Mouse (Mus musculus): ENCODE results near the gene Ankle1. TPM values are rescaled to one million over a fixed set of nuclear protein-coding genes. Genes with fewer than 3 reads are reported as not detected.

Ankle1 gene
- polyA plus RNA-seq, 1 experiment from 2014 or later = 40.9 TPM

Other genes starting within 250 kb of the Ankle1 start
- 6.8 and 7.3 TPM in 2 replicates for gene Myo9b, start 133.3 kb upstream of the Ankle1 start, polyA plus RNA-seq (2015; fragmentation: Nextera tagmentation; extraction: Ambion mirVana)
- 57.4 and 61.4 TPM in 2 replicates for gene Haus8, start 133.1 kb upstream of the Ankle1 start, polyA plus RNA-seq (2015; fragmentation: Nextera tagmentation; extraction: Ambion mirVana)
- 52.1 and 55.8 TPM in 2 replicates for gene Use1, start 39.2 kb upstream of the Ankle1 start, polyA plus RNA-seq (2015; fragmentation: Nextera tagmentation; extraction: Ambion mirVana)
- gene Ocel1, start 34.7 kb upstream of the Ankle1 start, polyA plus RNA-seq (2015; fragmentation: Nextera tagmentation; extraction: Ambion mirVana) = 4.3 and 4.4 TPM in 2 replicates
- 18.8 and 19.2 TPM in 2 replicates for gene Nr2f6, start 24.1 kb upstream of the Ankle1 start, polyA plus RNA-seq (2015; fragmentation: Nextera tagmentation; extraction: Ambion mirVana)
- 2.6 and 2.8 TPM in 2 replicates for gene Ushbp1, start 10.2 kb upstream of the Ankle1 start, polyA plus RNA-seq (2015; fragmentation: Nextera tagmentation; extraction: Ambion mirVana)
- 65.1 and 74.8 TPM in 2 replicates for gene Babam1, start 9.1 kb upstream of the Ankle1 start, polyA plus RNA-seq (2015; fragmentation: Nextera tagmentation; extraction: Ambion mirVana)
- gene Abhd8, start 57.6 kb downstream of the Ankle1 start, polyA plus RNA-seq (2015; fragmentation: Nextera tagmentation; extraction: Ambion mirVana) = 12.3 and 13.2 TPM in 2 replicates
- gene Mrpl34, start 58.9 kb downstream of the Ankle1 start, polyA plus RNA-seq (2015; fragmentation: Nextera tagmentation; extraction: Ambion mirVana) = 154 and 157 TPM in 2 replicates
- gene Dda1, start 63.2 kb downstream of the Ankle1 start, polyA plus RNA-seq (2015; fragmentation: Nextera tagmentation; extraction: Ambion mirVana) = 50.9 and 51.6 TPM in 2 replicates
- gene Ano8, start 80.0 kb downstream of the Ankle1 start, polyA plus RNA-seq (2015; fragmentation: Nextera tagmentation; extraction: Ambion mirVana) = 0.12 and 0.14 TPM in 2 replicates
- 6.8 and 7.3 TPM in 2 replicates for gene Gtpbp3, start 82.1 kb downstream of the Ankle1 start, polyA plus RNA-seq (2015; fragmentation: Nextera tagmentation; extraction: Ambion mirVana)
- gene Plvap, start 105.7 kb downstream of the Ankle1 start, polyA plus RNA-seq (2015; fragmentation: Nextera tagmentation; extraction: Ambion mirVana) = 24.3 and 28.4 TPM in 2 replicates
- gene Ccdc194, start 119.7 kb downstream of the Ankle1 start, polyA plus RNA-seq (2015; fragmentation: Nextera tagmentation; extraction: Ambion mirVana) = 0.15 TPM in 2 replicates
- 34.1 and 36.0 TPM in 2 replicates for gene Bst2, start 131.4 kb downstream of the Ankle1 start, polyA plus RNA-seq (2015; fragmentation: Nextera tagmentation; extraction: Ambion mirVana)
- gene Mvb12a, start 136.9 kb downstream of the Ankle1 start, polyA plus RNA-seq (2015; fragmentation: Nextera tagmentation; extraction: Ambion mirVana) = 30.4 and 33.9 TPM in 2 replicates
- gene Tmem221, start 152.9 kb downstream of the Ankle1 start, polyA plus RNA-seq (2015; fragmentation: Nextera tagmentation; extraction: Ambion mirVana) = 0.53 and 0.66 TPM in 2 replicates
- 0.13 and 0.14 TPM in 2 replicates for gene Nxnl1, start 160.6 kb downstream of the Ankle1 start, polyA plus RNA-seq (2015; fragmentation: Nextera tagmentation; extraction: Ambion mirVana)
- 2.3 and 2.5 TPM in 2 replicates for gene Slc27a1, start 162.9 kb downstream of the Ankle1 start, polyA plus RNA-seq (2015; fragmentation: Nextera tagmentation; extraction: Ambion mirVana)
- 104 and 110 TPM in 2 replicates for gene Pgls, start 186.2 kb downstream of the Ankle1 start, polyA plus RNA-seq (2015; fragmentation: Nextera tagmentation; extraction: Ambion mirVana)
- 0.28 and 0.80 TPM in 2 replicates for gene Fam129c, start 191.6 kb downstream of the Ankle1 start, polyA plus RNA-seq (2015; fragmentation: Nextera tagmentation; extraction: Ambion mirVana)
- gene Colgalt1, start 205.0 kb downstream of the Ankle1 start, polyA plus RNA-seq (2015; fragmentation: Nextera tagmentation; extraction: Ambion mirVana) = 21.4 and 21.9 TPM in 2 replicates